12 mouse cellular contexts compared by ENCODE assay signal in the genomic region with DNA sequence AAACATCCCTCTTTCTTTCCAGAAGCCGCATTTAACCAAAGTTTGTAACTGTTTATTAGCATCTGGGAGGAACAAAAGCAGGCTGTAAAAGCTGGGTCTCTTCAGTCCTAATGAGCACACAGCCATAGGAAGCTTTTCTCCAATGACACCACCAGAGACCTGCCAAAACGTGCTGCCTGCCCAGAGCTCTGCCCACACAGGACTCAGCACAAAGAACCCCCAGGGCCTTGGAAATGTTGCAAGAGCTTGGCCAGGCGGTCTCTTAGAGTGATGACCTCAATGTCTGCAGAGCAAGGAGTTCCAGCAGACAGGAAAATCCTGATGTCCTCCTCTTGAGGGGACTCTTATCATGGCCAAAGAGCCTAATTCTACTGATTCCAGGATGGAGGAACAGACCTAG. TPM values are rescaled to one million over a fixed set of nuclear protein-coding genes. Genes with fewer than 3 reads are reported as not detected.
DNase-seq lines count a peak whose midpoint lies in the region; ATAC-seq lines count a peak whose summit lies in the region.
"Had no signal": no experiment of that assay in that cellular context is flagged by ENCODE, and none has a peak within 500 bp of the region (broad histone marks: within the 10 kb centered on the region; RNA-seq: fewer than 3 reads in every experiment).

No protein-coding gene starts in this region.

- H3K4me1 ChIP-seq in embryonic facial prominence, embryonic 10.5 days = peaks cover 89% of the 10 kb centered on the region
- peaks cover 95% of the 10 kb centered on the region for H3K4me1 ChIP-seq in limb, embryonic 10.5 days
- H3K4me1 ChIP-seq in liver, embryonic 11.5 days (replicated peaks; ENCODE audit: control insufficient read depth, insufficient read depth, low read length) = peaks cover 45% of the 10 kb centered on the region

- H3K27me3 ChIP-seq in embryonic facial prominence, embryonic 10.5 days (replicated peaks; ENCODE audit: low read depth, poor library complexity, severe bottlenecking) = peaks cover 11% of the 10 kb centered on the region; the same call in 1 of the 2 replicates
- 0 out of 2 replicates have a peak, but pooled peaks cover 14% of the 10 kb centered on the region for H3K27me3 ChIP-seq in limb, embryonic 10.5 days (ENCODE audit: low read depth, poor library complexity, severe bottlenecking)
- no peaks in the 10 kb centered on the region for H3K27me3 ChIP-seq in liver, embryonic 11.5 days (replicated peaks; ENCODE audit: control insufficient read depth, insufficient read depth, low read length)
- H3K27me3 ChIP-seq: kidney, embryonic 15.5 days; midbrain, embryonic 15.5 days; neural tube, embryonic 15.5 days had no signal

- no peak overlapping the region for H3K4me2 ChIP-seq in liver, embryonic 11.5 days
- H3K4me2 ChIP-seq: kidney, embryonic 15.5 days; lung, embryonic 14.5 days; midbrain, embryonic 15.5 days; neural tube, embryonic 15.5 days had no signal

- DNase-seq in cerebellum, adult 18-20 months = peak; percentile 15 to 20
- no peak for DNase-seq in cerebellum, postnatal 4 days (ENCODE audit: low spot score in 2 of 2)
- peak; percentile 46 for DNase-seq in ovary, adult 18-20 months (ENCODE audit: low spot score)
- DNase-seq in ovary, postnatal 10 days (ENCODE audit: low spot score) = no peak
- no peak for DNase-seq in embryonic facial prominence, embryonic 10.5 days (ENCODE audit: low spot score)
- DNase-seq in limb, embryonic 10.5 days (ENCODE audit: low spot score) = no peak
- no peak for DNase-seq in layer of hippocampus, postnatal 10 days (ENCODE audit: low spot score in 2 of 2)
- DNase-seq in liver, embryonic 11.5 days (ENCODE audit: low spot score) = no peak
- DNase-seq: lung, embryonic 14.5 days had no signal

- no peak overlapping the region for H3K9ac ChIP-seq in liver, embryonic 11.5 days (ENCODE audit: low read depth, low read length)
- H3K9ac ChIP-seq: kidney, embryonic 15.5 days; lung, embryonic 14.5 days; midbrain, embryonic 15.5 days; neural tube, embryonic 15.5 days had no signal

- no peak overlapping the region for H3K4me3 ChIP-seq in embryonic facial prominence, embryonic 10.5 days
- H3K4me3 ChIP-seq in limb, embryonic 10.5 days = no peak overlapping the region
- H3K4me3 ChIP-seq in liver, embryonic 11.5 days (ENCODE audit: low read depth, low read length) = no peak overlapping the region
- H3K4me3 ChIP-seq: kidney, embryonic 15.5 days; midbrain, embryonic 15.5 days; neural tube, embryonic 15.5 days had no signal

- H3K36me3 ChIP-seq in embryonic facial prominence, embryonic 10.5 days (replicated peaks) = no peaks in the 10 kb centered on the region
- no peaks in the 10 kb centered on the region for H3K36me3 ChIP-seq in limb, embryonic 10.5 days
- H3K36me3 ChIP-seq in liver, embryonic 11.5 days (ENCODE audit: control insufficient read depth, insufficient read depth, low read length) = no peaks in the 10 kb centered on the region
- H3K36me3 ChIP-seq: kidney, embryonic 15.5 days; midbrain, embryonic 15.5 days; neural tube, embryonic 15.5 days had no signal

- no peak for ATAC-seq in liver, embryonic 11.5 days (replicated peaks; ENCODE audit: low FRiP score)
- ATAC-seq: midbrain, embryonic 15.5 days had no signal

- H3K27ac ChIP-seq in embryonic facial prominence, embryonic 10.5 days (replicated peaks) = 0 out of 2 replicates have a peak overlapping the region, but pooled peaks have one; percentile 8
- peak overlapping the region; percentile 50 for H3K27ac ChIP-seq in limb, embryonic 10.5 days
- H3K27ac ChIP-seq in liver, embryonic 11.5 days (ENCODE audit: low read depth, low read length) = no peak overlapping the region
- H3K27ac ChIP-seq: kidney, embryonic 15.5 days; midbrain, embryonic 15.5 days; neural tube, embryonic 15.5 days had no signal

- WGBS in embryonic facial prominence, embryonic 10.5 days = 62% methylated on average over 3 of the region's 3 CpGs
- 43% methylated on average over 3 of the region's 3 CpGs for WGBS in limb, embryonic 10.5 days
- 59% methylated on average over 3 of the region's 3 CpGs for WGBS in liver, embryonic 11.5 days

- H3K9me3 ChIP-seq in embryonic facial prominence, embryonic 10.5 days = no peaks in the 10 kb centered on the region
- H3K9me3 ChIP-seq in limb, embryonic 10.5 days (replicated peaks) = no peaks in the 10 kb centered on the region
- no peaks in the 10 kb centered on the region for H3K9me3 ChIP-seq in liver, embryonic 11.5 days (ENCODE audit: control insufficient read depth, low read length)
- H3K9me3 ChIP-seq: kidney, embryonic 15.5 days; midbrain, embryonic 15.5 days; neural tube, embryonic 15.5 days had no signal

RNA-seq across cellular contexts. Expression of gene Shb, which starts 28.5 kb away (rescaled TPM):
- polyA plus RNA-seq in embryonic facial prominence, embryonic 10.5 days (2016; fragmentation: Nextera tagmentation; extraction: Ambion mirVana) = 3.9 and 4.9 TPM in 2 replicates
- polyA plus RNA-seq in limb, embryonic 10.5 days (2016; fragmentation: Nextera tagmentation; extraction: Ambion mirVana) = 4.3 and 4.8 TPM in 2 replicates
- 10 to 100 TPM; 27.0 to 29.0 TPM for total RNA-seq in layer of hippocampus, postnatal 10 days (2021)
- 6.1 and 6.2 TPM in 2 replicates for polyA plus RNA-seq in liver, embryonic 11.5 days (2014; fragmentation: Nextera tagmentation; extraction: Ambion mirVana)

Comparison
In these comparisons a context has a peak if more than half of its experiments do, and no peak if none do; other contexts are left out.
1. DNase-seq: peak in cerebellum, adult 18-20 months (2 of 2) and ovary, adult 18-20 months (single experiment); none in cerebellum, postnatal 4 days (0 of 2), ovary, postnatal 10 days (single experiment), embryonic facial prominence, embryonic 10.5 days (single experiment), limb, embryonic 10.5 days (single experiment), layer of hippocampus, postnatal 10 days (0 of 2) and liver, embryonic 11.5 days (single experiment).